Mouse (Mus musculus): ENCODE results near the gene Dera.
A peak's percentile ranks its signal among the peaks of the same experiment; 100 is the strongest.

Dera gene

GRCm38 (mm10) chr6:137808706-137809105, 54.4 kb downstream of the Dera start:
- DNase-seq, result no peak

GRCm38 (mm10) chr6:137810136-137810535, 55.8 kb downstream of the Dera start:
- DNase-seq, result no peak

GRCm38 (mm10) chr6:137814006-137814405, 59.7 kb downstream of the Dera start:
- no peak for DNase-seq

- DNase-seq, result no peak
Measured at GRCm38 (mm10) chr6:137816508-137816907, 62.2 kb downstream of the Dera start.

GRCm38 (mm10) chr6:137822550-137822949, 68.2 kb downstream of the Dera start:
- DNase-seq, result no peak

GRCm38 (mm10) chr6:137824046-137825021, 70.0 kb downstream of the Dera start:
- DNase-seq, result no peak

GRCm38 (mm10) chr6:137825022-137825613, 70.8 kb downstream of the Dera start:
- DNase-seq, result no peak

GRCm38 (mm10) chr6:137829056-137829776, 74.9 kb downstream of the Dera start:
- DNase-seq, result no peak

GRCm38 (mm10) chr6:137836799-137837198, 82.5 kb downstream of the Dera start:
- no peak for DNase-seq

GRCm38 (mm10) chr6:137843337-137843736, 89.0 kb downstream of the Dera start:
- no peak for DNase-seq

- no peak for DNase-seq
Measured at GRCm38 (mm10) chr6:137857198-137858194, 103.2 kb downstream of the Dera start.

- DNase-seq, result no peak
Measured at GRCm38 (mm10) chr6:137869903-137870580, 115.7 kb downstream of the Dera start.

- no peak for DNase-seq
Measured at GRCm38 (mm10) chr6:137870667-137871066, 116.3 kb downstream of the Dera start.

GRCm38 (mm10) chr6:137872055-137872735, 117.8 kb downstream of the Dera start:
- DNase-seq, result peak in 1 of 2 experiments; percentile 4

- DNase-seq, result no peak
Measured at GRCm38 (mm10) chr6:137874471-137875244, 120.3 kb downstream of the Dera start.

- no peak for DNase-seq
Measured at GRCm38 (mm10) chr6:137885644-137886043, 131.3 kb downstream of the Dera start.

GRCm38 (mm10) chr6:137886210-137886979, 132.0 kb downstream of the Dera start:
- DNase-seq, result no peak

- no peak for DNase-seq
Measured at GRCm38 (mm10) chr6:137887258-137887657, 132.9 kb downstream of the Dera start.

GRCm38 (mm10) chr6:137897671-137898070, 143.3 kb downstream of the Dera start:
- DNase-seq, result no peak
